Mouse (Mus musculus) limb, embryonic 11.5 days (tissue): ENCODE results near the gene Olfr668. TPM values are rescaled to one million over a fixed set of nuclear protein-coding genes. Genes with fewer than 3 reads are reported as not detected.

ENCODE experiments used
- polyA plus RNA-seq: library from polyadenylated mRNA; unstranded; fragments of >200 nt; fragmentation: Nextera tagmentation; extraction: Ambion mirVana; gene quantifications from 2 replicates; pipeline ENCODE4 v1.2.1, GENCODE M21; 2014

Olfr668 gene
- polyA plus RNA-seq, 1 experiment from 2014 or later = not detected

Other genes starting within 250 kb of the Olfr668 start
- gene Olfr661, start 241.6 kb downstream of the Olfr668 start, polyA plus RNA-seq = not detected in 2 replicates
- gene Usp17le, start 150.6 kb downstream of the Olfr668 start, polyA plus RNA-seq = not detected in 2 replicates
- not detected in 2 replicates for gene Usp17lb, start 85.5 kb downstream of the Olfr668 start, polyA plus RNA-seq
- gene Usp17la, start 71.0 kb downstream of the Olfr668 start, polyA plus RNA-seq = not detected in 2 replicates
- not detected in 2 replicates for gene Olfr665, start 50.0 kb downstream of the Olfr668 start, polyA plus RNA-seq
- not detected in 2 replicates for gene Olfr666, start 32.1 kb downstream of the Olfr668 start, polyA plus RNA-seq
- not detected in 2 replicates for gene Olfr667, start 6.6 kb downstream of the Olfr668 start, polyA plus RNA-seq
- not detected in 2 replicates for gene Olfr669, start 6.2 kb upstream of the Olfr668 start, polyA plus RNA-seq
- not detected in 2 replicates for gene Olfr670, start 34.6 kb upstream of the Olfr668 start, polyA plus RNA-seq
- not detected in 2 replicates for gene Olfr671, start 51.1 kb upstream of the Olfr668 start, polyA plus RNA-seq
- not detected in 2 replicates for gene Olfr672, start 74.0 kb upstream of the Olfr668 start, polyA plus RNA-seq
- gene Olfr675, start 100.4 kb upstream of the Olfr668 start, polyA plus RNA-seq = not detected in 2 replicates
- not detected in 2 replicates for gene Olfr676, start 104.6 kb upstream of the Olfr668 start, polyA plus RNA-seq
- not detected in 2 replicates for gene Olfr677, start 123.3 kb upstream of the Olfr668 start, polyA plus RNA-seq
- gene Olfr678, start 136.4 kb upstream of the Olfr668 start, polyA plus RNA-seq = not detected in 2 replicates
- not detected in 2 replicates for gene Olfr679, start 153.1 kb upstream of the Olfr668 start, polyA plus RNA-seq
- gene Olfr680-ps1, start 164.8 kb upstream of the Olfr668 start, polyA plus RNA-seq = not detected in 2 replicates
- gene Olfr681, start 188.8 kb upstream of the Olfr668 start, polyA plus RNA-seq = not detected in 2 replicates
- gene Olfr683, start 219.0 kb upstream of the Olfr668 start, polyA plus RNA-seq = not detected in 2 replicates
- gene Olfr684, start 235.6 kb upstream of the Olfr668 start, polyA plus RNA-seq = not detected in 2 replicates